Mouse (Mus musculus): ENCODE results near the gene Pias3. TPM values are rescaled to one million over a fixed set of nuclear protein-coding genes. Genes with fewer than 3 reads are reported as not detected.
"Not testable (repeated sequence)": the region's sequence is repeated elsewhere in the genome, so short reads cannot be mapped to it uniquely, and the experiment has no call there.

Gene Pias3
- total RNA-seq, 4 experiments from 2014 or later, result 30.3 to 37.7 (median 34.3) TPM

GRCm38 (mm10) chr3:96728634-96729402, 32.6 kb downstream of the Pias3 start:
- no peak for DNase-seq (ENCODE audit: low spot score in 2 of 2)

- no peak for DNase-seq (ENCODE audit: low spot score in 2 of 2)
Measured at GRCm38 (mm10) chr3:96729403-96729784, 33.2 kb downstream of the Pias3 start.

GRCm38 (mm10) chr3:96730785-96731184, 34.6 kb downstream of the Pias3 start:
- no peak for DNase-seq (ENCODE audit: low spot score in 2 of 2)

GRCm38 (mm10) chr3:96733984-96734383, 37.8 kb downstream of the Pias3 start:
- no peak for DNase-seq (ENCODE audit: low spot score in 2 of 2)

- DNase-seq (ENCODE audit: low spot score in 2 of 2), result no peak
Measured at GRCm38 (mm10) chr3:96735200-96735599, 39.0 kb downstream of the Pias3 start.

GRCm38 (mm10) chr3:96737013-96737740, 41.0 kb downstream of the Pias3 start:
- no peak for DNase-seq (ENCODE audit: low spot score in 2 of 2)

GRCm38 (mm10) chr3:96737995-96738394, 41.8 kb downstream of the Pias3 start:
- no peak for DNase-seq (ENCODE audit: low spot score in 2 of 2)

- not testable (repeated sequence) for DNase-seq (ENCODE audit: low spot score in 2 of 2)
Measured at GRCm38 (mm10) chr3:96740279-96740678, 44.1 kb downstream of the Pias3 start.

GRCm38 (mm10) chr3:96744348-96744747, 48.2 kb downstream of the Pias3 start:
- DNase-seq (ENCODE audit: low spot score in 2 of 2), result no peak

GRCm38 (mm10) chr3:96746829-96747228, 50.6 kb downstream of the Pias3 start:
- no peak for DNase-seq (ENCODE audit: low spot score in 2 of 2)

Other genes with a start within 250 kb of the Pias3 start
- not detected for gene BC107364, start 244.1 kb upstream of the Pias3 start, total RNA-seq (2022)
- gene Hfe2, start 171.2 kb upstream of the Pias3 start, total RNA-seq (2022), result under 1 TPM in 2 of 4 experiments, not detected in 2; 0.16 to 0.22 TPM
- gene Txnip, start 138.4 kb upstream of the Pias3 start, total RNA-seq (2022), result 10 to 100 TPM; 23.9 to 39.1 (median 31.6) TPM
- not detected for gene Gm16253, start 119.4 kb upstream of the Pias3 start, total RNA-seq (2022)
- gene Polr3gl, start 102.2 kb upstream of the Pias3 start, total RNA-seq (2022), result 10 to 100 TPM; 30.1 to 38.6 (median 32.5) TPM
- gene Ankrd34a, start 99.7 kb upstream of the Pias3 start, total RNA-seq (2022), result 10 to 100 TPM; 49.5 to 56.2 (median 52.6) TPM
- gene Lix1l, start 95.2 kb upstream of the Pias3 start, total RNA-seq (2022), result 10 to 100 TPM; 29.9 to 34.2 (median 31.4) TPM
- 10 to 100 TPM; 45.5 to 61.5 (median 48.7) TPM for gene Rbm8a, start 66.5 kb upstream of the Pias3 start, total RNA-seq (2022)
- gene Pex11b, start 61.0 kb upstream of the Pias3 start, total RNA-seq (2022), result 10 to 100 TPM; 53.5 to 66.1 (median 58.1) TPM
- gene Gm42957, start 60.9 kb upstream of the Pias3 start, total RNA-seq (2022), result 1 to 10 TPM in 1 of 4 experiments, under 1 TPM in 3; 0.36 to 1.1 (median 0.66) TPM
- gene Itga10, start 50.8 kb upstream of the Pias3 start, total RNA-seq (2022), result 1 to 10 TPM; 1.5 to 4.0 (median 3.2) TPM
- gene Ankrd35, start 26.3 kb upstream of the Pias3 start, total RNA-seq (2022), result 1 to 10 TPM; 5.9 to 8.7 (median 6.7) TPM
- 10 to 100 TPM; 12.6 to 18.6 (median 14.5) TPM for gene Nudt17, start 12.2 kb downstream of the Pias3 start, total RNA-seq (2022)
- gene Polr3c, start 31.2 kb downstream of the Pias3 start, total RNA-seq (2022), result 10 to 100 TPM; 23.0 to 25.4 (median 25.0) TPM
- gene Rnf115, start 31.3 kb downstream of the Pias3 start, total RNA-seq (2022), result 10 to 100 TPM; 58.6 to 61.8 (median 60.4) TPM
- under 1 TPM in 2 of 4 experiments, not detected in 2; 0.25 to 0.26 TPM for gene Pdzk1, start 132.9 kb downstream of the Pias3 start, total RNA-seq (2022)
- gene Cd160, start 133.0 kb downstream of the Pias3 start, total RNA-seq (2022), result not detected
- 1 to 10 TPM in 1 of 4 experiments, under 1 TPM in 3; 0.39 to 1.3 (median 0.62) TPM for gene Gja5, start 208.3 kb downstream of the Pias3 start, total RNA-seq (2022)
- gene Gpr89, start 209.0 kb downstream of the Pias3 start, total RNA-seq (2022), result 10 to 100 TPM; 37.0 to 45.8 (median 44.7) TPM
- gene Gja8, start 229.6 kb downstream of the Pias3 start, total RNA-seq (2022), result not detected